Mouse (Mus musculus): ENCODE data around the gene Fgf22. TPM values are rescaled to one million over a fixed set of nuclear protein-coding genes. Genes with fewer than 3 reads are reported as not detected.
A peak's percentile ranks its signal among the peaks of the same experiment; 100 is the strongest.

The Fgf22 gene
- polyA plus RNA-seq, 1 experiment from 2014 or later = 0.27 TPM

GRCm38 (mm10) chr10:79760603-79761143 is 5.8 kb downstream of the Fgf22 start:
- Histone ChIP-seq H3K4me1 (peaks cover 22% of the 10 kb centered on the region), H3K27me3 (ENCODE audit: low read depth, poor library complexity, severe bottlenecking) (peaks cover 8% of the 10 kb centered on the region; the same call in 1 of the 2 replicates), H3K27ac (replicated peaks) (no peak overlapping the region), H3K9me3 (replicated peaks) (no peaks in the 10 kb centered on the region), H3K36me3 (peaks cover 88% of the 10 kb centered on the region), H3K4me3 (peak overlapping the region; percentile 20; the same call in 1 of the 2 replicates)
- WGBS = 95% methylated on average over 11 of the region's 11 CpGs
- no peak for DNase-seq (ENCODE audit: low spot score)

- Histone ChIP-seq H3K27ac (replicated peaks) (no peak overlapping the region), H3K4me1 (peaks cover 39% of the 10 kb centered on the region), H3K4me3 (no peak overlapping the region), H3K27me3 (ENCODE audit: low read depth, poor library complexity, severe bottlenecking) (no peaks in the 10 kb centered on the region), H3K36me3 (peaks cover 66% of the 10 kb centered on the region), H3K9me3 (replicated peaks) (no peaks in the 10 kb centered on the region)
- DNase-seq (ENCODE audit: low spot score) = no peak
- WGBS = 88% methylated on average over 3 of the region's 3 CpGs
Measured at GRCm38 (mm10) chr10:79762875-79763274, 8.0 kb downstream of the Fgf22 start.

DNA sequence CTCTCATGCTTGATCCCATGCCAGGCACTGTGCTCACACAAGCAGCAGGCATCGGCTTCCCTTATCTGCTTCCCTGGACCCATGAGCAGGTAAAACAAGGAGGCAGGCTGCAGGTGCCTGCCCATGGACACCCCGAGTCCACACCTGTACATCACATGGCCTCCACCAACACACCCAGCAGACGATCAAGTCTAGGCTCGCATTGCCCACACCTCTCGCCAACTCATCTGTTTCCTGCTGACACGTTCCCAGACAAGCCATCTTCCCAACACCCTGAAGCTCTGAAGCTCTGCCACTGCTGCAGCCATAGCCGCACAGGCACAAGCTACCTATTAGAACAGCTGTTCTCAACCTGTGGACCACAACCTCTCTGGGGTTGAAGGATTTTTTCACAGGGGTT is 9.4 kb downstream of the Fgf22 start:
- H3K27me3 ChIP-seq (ENCODE audit: low read depth, poor library complexity, severe bottlenecking) = no peaks in the 10 kb centered on the region
- 90% methylated on average over 7 of the region's 7 CpGs for WGBS
- H3K27ac ChIP-seq (replicated peaks) = no peak overlapping the region
- no peak overlapping the region for H3K4me3 ChIP-seq
- H3K4me1 ChIP-seq = peaks cover 50% of the 10 kb centered on the region
- no peak for DNase-seq (ENCODE audit: low spot score)
- H3K36me3 ChIP-seq = peaks cover 52% of the 10 kb centered on the region
- H3K9me3 ChIP-seq (replicated peaks) = no peaks in the 10 kb centered on the region

- peak overlapping the region; percentile 98; the same call in 1 of the 2 replicates for H3K27ac ChIP-seq (replicated peaks)
Measured at GRCm38 (mm10) chr10:79765228-79765745, 10.4 kb downstream of the Fgf22 start.

DNA sequence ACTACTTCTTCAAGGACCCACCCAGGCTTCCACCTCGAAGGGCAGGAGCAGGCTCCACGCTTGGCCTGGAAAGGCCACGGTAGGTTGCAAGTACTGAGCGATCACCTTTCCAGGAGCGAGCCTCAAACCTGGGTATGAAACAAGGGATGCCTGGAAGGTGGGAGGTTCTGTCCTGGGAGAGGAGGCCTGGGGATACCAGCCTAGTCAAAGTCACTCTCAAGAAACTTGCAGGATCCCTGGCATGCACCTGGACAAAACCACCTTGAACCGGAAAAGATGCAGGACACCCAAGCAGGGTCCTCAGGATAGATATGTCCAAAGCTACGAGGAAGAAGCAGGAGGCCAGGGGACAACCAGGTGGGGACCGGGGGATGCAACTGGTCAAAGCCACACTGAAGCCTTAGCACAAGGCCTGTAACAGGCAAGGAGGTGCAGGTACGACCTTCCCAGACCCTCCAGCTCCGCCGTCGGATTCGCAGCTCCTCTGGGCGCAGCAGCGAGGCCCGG is 11.2 kb downstream of the Fgf22 start:
- H3K4me1 ChIP-seq = peaks cover 50% of the 10 kb centered on the region
- no peaks in the 10 kb centered on the region for H3K9me3 ChIP-seq (replicated peaks)
- no peak for DNase-seq (ENCODE audit: low spot score)
- H3K36me3 ChIP-seq = peaks cover 35% of the 10 kb centered on the region
- H3K27me3 ChIP-seq (ENCODE audit: low read depth, poor library complexity, severe bottlenecking) = 0 out of 2 replicates have a peak, but pooled peaks cover 9% of the 10 kb centered on the region
- H3K4me3 ChIP-seq = peak overlapping the region; percentile 98
- peak overlapping the region; percentile 98 for H3K27ac ChIP-seq (replicated peaks)
- WGBS = 10% methylated on average over 16 of the region's 16 CpGs

More at GRCm38 (mm10) chr10:79765228-79765745, 10.4 kb downstream of the Fgf22 start:
- DNase-seq (ENCODE audit: low spot score) = no peak
- Histone ChIP-seq H3K4me3 (peak overlapping the region; percentile 98), H3K9me3 (replicated peaks) (no peaks in the 10 kb centered on the region), H3K36me3 (peaks cover 43% of the 10 kb centered on the region), H3K4me1 (peaks cover 50% of the 10 kb centered on the region), H3K27me3 (ENCODE audit: low read depth, poor library complexity, severe bottlenecking) (0 out of 2 replicates have a peak, but pooled peaks cover 2% of the 10 kb centered on the region)
- 60% methylated on average over 2 of the region's 2 CpGs for WGBS

DNA sequence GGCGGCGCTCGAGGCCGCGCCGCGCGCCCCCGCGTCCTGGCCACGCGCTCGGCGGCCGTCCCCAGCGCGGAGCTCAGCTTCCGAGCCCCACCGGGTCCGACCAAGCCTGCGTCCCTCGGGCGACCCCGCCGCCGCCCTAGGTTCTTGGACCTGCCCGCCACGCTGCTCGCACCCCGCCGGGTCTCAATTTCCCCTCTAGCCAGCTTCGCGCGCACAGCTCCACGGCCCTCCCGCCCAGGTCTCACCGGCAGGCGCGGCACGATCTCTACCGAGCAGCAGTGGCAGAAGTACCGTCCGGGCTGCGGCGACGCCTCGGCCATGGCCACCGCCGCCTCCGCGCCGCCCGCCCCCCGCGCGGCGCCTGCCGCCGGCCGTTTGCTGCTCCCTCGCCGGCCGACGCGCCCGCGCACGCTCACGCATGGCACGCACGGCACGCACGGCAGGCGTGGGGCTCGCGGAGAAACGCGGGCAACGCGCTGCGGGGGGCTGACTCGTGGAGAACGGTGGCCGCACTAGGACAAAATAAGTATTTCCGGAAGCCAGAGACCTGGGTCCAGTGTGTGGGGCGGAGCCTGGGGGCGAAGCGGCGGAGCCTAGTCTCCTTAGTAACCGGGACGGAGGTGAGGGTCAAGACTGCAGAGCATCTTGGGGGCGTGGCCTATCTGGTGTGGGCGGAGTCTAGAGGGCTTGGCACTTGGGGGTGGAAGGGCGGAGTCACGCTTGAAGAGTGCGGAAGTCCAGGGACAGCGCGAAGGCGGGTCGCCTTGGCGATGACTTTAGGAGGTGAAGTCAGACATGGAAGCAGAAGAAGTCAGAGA is 11.8 kb downstream of the Fgf22 start, which contains the start of gene Rnf126:
Gene Rnf126 (minus strand): TSS at position 445 of the 818 bp plus-strand sequence.
- Histone ChIP-seq H3K4me3 (peak within 1 kb of the TSS; percentile 98), H3K4me1 (peaks cover 50% of the 10 kb centered on the region), H3K27me3 (ENCODE audit: low read depth, poor library complexity, severe bottlenecking) (0 out of 2 replicates have a peak, but pooled peaks cover 9% of the 10 kb centered on the region), H3K27ac (replicated peaks) (peak within 1 kb of the TSS; percentile 98), H3K9me3 (replicated peaks) (no peaks in the 10 kb centered on the region), H3K36me3 (peaks cover 28% of the 10 kb centered on the region)
- peak; percentile 100 for DNase-seq (ENCODE audit: low spot score)
- WGBS = under 1% methylated on average over 100 of the region's 101 CpGs

GRCm38 (mm10) chr10:79767372-79768244 is 12.7 kb downstream of the Fgf22 start:
- peak; percentile 97 for DNase-seq (ENCODE audit: low spot score)
- peak overlapping the region; percentile 98 for H3K27ac ChIP-seq (replicated peaks)
- 12% methylated on average over 40 of the region's 40 CpGs for WGBS
- peak overlapping the region; percentile 98 for H3K4me3 ChIP-seq
- H3K4me1 ChIP-seq = peaks cover 50% of the 10 kb centered on the region
- 0 out of 2 replicates have a peak, but pooled peaks cover 9% of the 10 kb centered on the region for H3K27me3 ChIP-seq (ENCODE audit: low read depth, poor library complexity, severe bottlenecking)
- H3K9me3 ChIP-seq (replicated peaks) = 0 out of 2 replicates have a peak, but pooled peaks cover 4% of the 10 kb centered on the region
- peaks cover 20% of the 10 kb centered on the region for H3K36me3 ChIP-seq

DNA sequence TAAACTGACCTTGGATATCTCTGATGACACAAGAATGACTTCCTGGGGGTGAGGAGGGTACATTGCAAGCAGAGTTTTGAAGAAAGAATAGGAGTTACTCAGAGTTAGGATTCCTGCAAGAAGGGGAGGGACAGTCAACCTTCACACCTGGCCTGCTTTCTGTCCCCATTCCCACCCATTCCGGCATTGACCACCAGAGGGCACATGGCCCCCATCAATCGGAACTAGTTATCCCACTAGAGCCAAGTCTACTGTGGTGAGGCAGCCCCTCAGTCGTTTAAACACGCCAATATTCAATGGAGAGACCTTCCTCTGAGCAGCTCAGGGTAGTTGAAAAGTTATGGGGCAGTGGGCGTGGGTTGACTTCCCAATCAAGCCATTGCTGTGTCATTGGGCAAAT is 13.5 kb downstream of the Fgf22 start:
- Histone ChIP-seq H3K4me3 (peak overlapping the region; percentile 98; the same call in 1 of the 2 replicates), H3K9me3 (replicated peaks) (0 out of 2 replicates have a peak, but pooled peaks cover 4% of the 10 kb centered on the region)
- WGBS = 0% methylated on average over 5 of the region's 5 CpGs

GRCm38 (mm10) chr10:79769329-79769728 is 14.5 kb downstream of the Fgf22 start:
- Histone ChIP-seq H3K27me3 (ENCODE audit: low read depth, poor library complexity, severe bottlenecking) (0 out of 2 replicates have a peak, but pooled peaks cover 9% of the 10 kb centered on the region), H3K9me3 (replicated peaks) (0 out of 2 replicates have a peak, but pooled peaks cover 4% of the 10 kb centered on the region), H3K27ac (replicated peaks) (no peak overlapping the region), H3K4me3 (no peak overlapping the region), H3K4me1 (peaks cover 44% of the 10 kb centered on the region), H3K36me3 (0 out of 2 replicates have a peak, but pooled peaks cover 3% of the 10 kb centered on the region)
- WGBS = 83% methylated on average over 4 of the region's 4 CpGs
- no peak for DNase-seq (ENCODE audit: low spot score)

More for the DNA sequence above, 13.5 kb downstream of the Fgf22 start:
- DNase-seq (ENCODE audit: low spot score) = peak; percentile 84
- Histone ChIP-seq H3K27ac (replicated peaks) (no peak overlapping the region; the same call in 1 of the 2 replicates), H3K27me3 (ENCODE audit: low read depth, poor library complexity, severe bottlenecking) (0 out of 2 replicates have a peak, but pooled peaks cover 9% of the 10 kb centered on the region), H3K36me3 (peaks cover 12% of the 10 kb centered on the region), H3K4me1 (peaks cover 50% of the 10 kb centered on the region)

DNA sequence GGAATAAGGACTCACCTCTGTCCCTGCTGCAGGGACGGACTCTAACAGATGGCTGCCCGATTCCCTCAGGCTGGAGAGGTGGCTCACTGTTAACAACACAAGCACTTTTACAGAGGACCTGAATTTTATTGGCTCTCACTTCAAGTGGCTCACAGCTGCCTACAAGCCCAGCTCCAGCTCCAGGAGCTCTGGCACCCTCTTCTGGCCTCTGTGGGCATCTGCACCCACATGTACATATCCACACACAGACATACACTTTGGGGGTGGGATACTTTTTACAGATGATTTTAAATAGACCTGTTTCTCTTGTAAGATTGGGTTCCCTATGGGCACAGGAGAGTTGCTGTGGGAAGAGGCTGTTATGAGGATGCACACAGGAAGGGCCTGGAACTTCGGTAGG is 17.4 kb downstream of the Fgf22 start:
- Histone ChIP-seq H3K36me3 (no peaks in the 10 kb centered on the region), H3K4me1 (peaks cover 22% of the 10 kb centered on the region), H3K9me3 (replicated peaks) (peaks cover 11% of the 10 kb centered on the region), H3K27me3 (ENCODE audit: low read depth, poor library complexity, severe bottlenecking) (peaks cover 25% of the 10 kb centered on the region), H3K27ac (replicated peaks) (no peak overlapping the region), H3K4me3 (no peak overlapping the region)
- 94% methylated on average over 3 of the region's 3 CpGs for WGBS
- DNase-seq (ENCODE audit: low spot score) = no peak

DNA sequence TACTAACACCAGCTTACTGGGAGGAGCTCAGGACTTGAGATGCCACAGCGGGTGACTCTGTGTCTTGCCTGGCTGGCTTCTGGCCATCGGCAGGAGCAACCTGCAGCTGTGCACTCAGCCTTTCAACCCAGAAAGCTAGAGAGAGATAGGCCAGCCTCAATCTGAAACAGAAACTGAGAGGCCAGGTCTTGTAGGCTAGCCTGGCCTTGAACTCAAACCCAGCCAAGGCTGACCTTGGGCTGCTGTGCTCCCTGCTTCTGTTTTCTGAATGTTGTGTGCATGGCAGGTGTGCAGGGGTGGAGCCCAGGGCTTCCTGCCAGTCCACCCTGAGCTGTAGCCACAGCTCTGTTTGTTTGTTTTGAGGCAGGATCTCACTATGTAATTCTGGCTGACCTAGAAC is 18.3 kb downstream of the Fgf22 start:
- peaks cover 34% of the 10 kb centered on the region for H3K27me3 ChIP-seq (ENCODE audit: low read depth, poor library complexity, severe bottlenecking)
- H3K9me3 ChIP-seq (replicated peaks) = peaks cover 11% of the 10 kb centered on the region
- H3K27ac ChIP-seq (replicated peaks) = no peak overlapping the region
- H3K4me1 ChIP-seq = peaks cover 22% of the 10 kb centered on the region
- WGBS = 86% methylated on average over 2 of the region's 2 CpGs
- H3K36me3 ChIP-seq = no peaks in the 10 kb centered on the region
- DNase-seq (ENCODE audit: low spot score) = no peak
- no peak overlapping the region for H3K4me3 ChIP-seq
